Mouse (Mus musculus): ENCODE measurements around the gene Cwc25. TPM values are rescaled to one million over a fixed set of nuclear protein-coding genes. Genes with fewer than 3 reads are reported as not detected.
"Not testable (repeated sequence)": the region's sequence is repeated elsewhere in the genome, so short reads cannot be mapped to it uniquely, and the experiment has no call there.

Cwc25 gene
- total RNA-seq, 2 experiments from 2014 or later, result 8.4 to 9.7 TPM

GRCm38 (mm10) chr11:97801409-97802193, 35.2 kb upstream of the Cwc25 start:
- no peak for DNase-seq

- no peak for DNase-seq
Observed at GRCm38 (mm10) chr11:97800691-97801408, 34.5 kb upstream of the Cwc25 start.

- peak; percentile 73 for DNase-seq
Observed at GRCm38 (mm10) chr11:97799994-97800690, 33.8 kb upstream of the Cwc25 start.

GRCm38 (mm10) chr11:97799146-97799993, 33.0 kb upstream of the Cwc25 start:
- peak; percentile 83 for DNase-seq

- DNase-seq, result peak; percentile 80
Observed at GRCm38 (mm10) chr11:97798782-97799145, 32.4 kb upstream of the Cwc25 start, which contains the start of gene Lasp1. Gene Lasp1, plus strand, starts transcription at chr11:97799000.

- no peak for DNase-seq
Observed at GRCm38 (mm10) chr11:97798083-97798435, 31.7 kb upstream of the Cwc25 start.

GRCm38 (mm10) chr11:97797369-97798082, 31.2 kb upstream of the Cwc25 start:
- DNase-seq, result no peak

- DNase-seq, result peak; percentile 57
Observed at GRCm38 (mm10) chr11:97796910-97797309, 30.6 kb upstream of the Cwc25 start.

- no peak for DNase-seq
Observed at GRCm38 (mm10) chr11:97793165-97793564, 26.8 kb upstream of the Cwc25 start.

- not testable (repeated sequence) for DNase-seq
Observed at GRCm38 (mm10) chr11:97790778-97791438, 24.6 kb upstream of the Cwc25 start.

GRCm38 (mm10) chr11:97789727-97790126, 23.4 kb upstream of the Cwc25 start:
- no peak for DNase-seq

- no peak for DNase-seq
Observed at GRCm38 (mm10) chr11:97787961-97788360, 21.6 kb upstream of the Cwc25 start.

GRCm38 (mm10) chr11:97782564-97782895, 16.2 kb upstream of the Cwc25 start:
- no peak for DNase-seq

- DNase-seq, result peak; percentile 100
Observed at GRCm38 (mm10) chr11:97781832-97782563, 15.6 kb upstream of the Cwc25 start, which contains the start of gene Rpl23. Gene Rpl23, minus strand, starts transcription at chr11:97782437.

GRCm38 (mm10) chr11:97781478-97781831, 15.1 kb upstream of the Cwc25 start:
- DNase-seq, result no peak

- DNase-seq, result no peak
Observed at GRCm38 (mm10) chr11:97779968-97780701, 13.8 kb upstream of the Cwc25 start.

GRCm38 (mm10) chr11:97778918-97779317, 12.6 kb upstream of the Cwc25 start:
- DNase-seq, result no peak

GRCm38 (mm10) chr11:97777129-97777529, 10.8 kb upstream of the Cwc25 start:
- no peak for DNase-seq

- no peak for DNase-seq
Observed at GRCm38 (mm10) chr11:97776497-97777128, 10.3 kb upstream of the Cwc25 start.

Data from gastrocnemius, postnatal 10 days (tissue).